Mouse (Mus musculus): ENCODE measurements at regions not wholly inside any gene's neighbourhood (a gene's known extent, or its start where the extent isn't known, plus 50 kb on each side); places are given as distances from the start of the nearest gene placed in this dataset.

DNA sequence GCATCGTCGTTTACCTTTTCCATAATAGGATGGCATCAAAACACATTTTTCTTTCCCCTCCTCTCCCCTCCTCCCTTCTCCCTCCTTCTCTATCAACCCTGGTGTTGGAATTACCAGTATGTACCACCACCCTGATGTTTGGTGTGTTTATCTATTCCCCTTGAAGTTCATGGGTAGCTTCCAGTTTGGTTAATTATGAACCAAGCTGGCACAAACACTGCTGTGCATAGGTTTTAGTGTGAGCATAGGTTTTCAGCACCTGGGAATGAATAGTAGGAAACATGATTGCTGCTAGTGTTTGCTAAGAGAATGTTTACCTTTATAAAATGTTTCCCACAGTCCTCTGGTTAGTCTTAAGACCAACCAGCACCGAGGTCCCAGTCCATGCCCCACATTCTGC, 420.1 kb downstream of the Nr2f2 start:
- TF ChIP-seq CTCF (IDR thresholded peaks at IDR 0.05; ENCODE audit: insufficient read depth, low read length) (no peak), POLR2A (IDR thresholded peaks at IDR 0.05; ENCODE audit: borderline replicate concordance, extremely low read depth, low read depth, low read length) (no peak)

Measured in lung, adult 2 months (tissue).